In the genomic region with DNA sequence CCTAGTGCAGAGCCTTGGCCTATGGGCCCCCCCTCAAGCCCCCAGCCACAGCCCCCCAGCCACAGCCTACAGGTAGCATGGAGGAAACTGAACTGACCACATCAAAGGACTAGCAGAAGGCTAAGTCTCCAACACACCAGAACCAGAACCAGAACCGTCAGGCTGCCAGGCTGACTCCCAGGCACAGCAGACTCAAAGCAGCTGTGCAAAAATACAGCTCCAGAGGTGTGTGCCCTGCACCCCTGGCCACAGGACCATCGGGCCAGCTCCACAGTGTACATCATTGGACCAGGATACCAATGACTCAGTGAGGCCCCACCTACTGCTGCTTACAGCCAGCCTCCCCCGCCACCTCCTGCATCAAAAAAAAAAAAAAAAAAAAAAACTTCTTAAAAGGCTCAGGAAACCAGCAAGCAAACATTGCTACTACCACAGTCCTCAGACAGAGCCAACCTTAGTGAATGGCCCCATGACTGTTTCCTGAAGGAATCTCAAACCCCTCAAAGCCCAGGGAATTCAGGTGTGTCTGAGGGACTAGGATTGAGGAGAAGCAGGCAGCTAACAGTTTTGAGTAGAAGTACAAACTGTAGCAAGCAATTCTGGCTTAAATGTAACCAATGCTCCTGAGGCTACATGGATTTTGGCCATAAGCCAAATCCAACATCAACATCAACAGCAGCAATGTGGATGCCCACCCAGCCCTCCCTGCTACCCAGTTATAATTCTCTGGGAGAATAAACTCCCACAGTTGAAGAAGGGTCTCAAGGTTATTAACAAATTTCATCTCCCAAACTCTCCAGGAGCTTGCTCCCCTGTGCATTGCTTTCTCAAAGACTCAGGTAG, we compare ENCODE assay signal across 11 mouse cellular contexts. TPM values are rescaled to one million over a fixed set of nuclear protein-coding genes. Genes with fewer than 3 reads are reported as not detected.
A peak's percentile ranks its signal among the peaks of the same experiment; 100 is the strongest.
DNase-seq lines count a peak whose midpoint lies in the region; ATAC-seq and TF ChIP-seq lines count a peak whose summit lies in the region.
"Had no signal": no experiment of that assay in that cellular context is flagged by ENCODE, and none has a peak within 500 bp of the region (broad histone marks: within the 10 kb centered on the region; RNA-seq: fewer than 3 reads in every experiment).

No protein-coding gene starts in this region.

- peak; percentile 48 for ATAC-seq in activated CD4-positive, CD25-positive, alpha-beta regulatory T cell, adult 4 months

- peaks cover 7% of the 10 kb centered on the region; the same call in 1 of the 2 replicates for H3K36me3 ChIP-seq in heart, adult 2 months (ENCODE audit: control insufficient read depth, insufficient read depth, low read length)

- TF ChIP-seq CTCF in heart, adult 2 months (IDR thresholded peaks at IDR 0.05): no peak

- TF ChIP-seq EP300 in heart, adult 2 months (IDR thresholded peaks at IDR 0.05; ENCODE audit: insufficient read depth, low read depth, low read length): no peak

- H3K27me3 ChIP-seq in heart, adult 2 months (ENCODE audit: control insufficient read depth, insufficient read depth, low read length): no peaks in the 10 kb centered on the region

- 51% methylated on average over 3 of the region's 3 CpGs for WGBS in heart, adult 2 months

- no peak overlapping the region for H3K9ac ChIP-seq in heart, adult 2 months (ENCODE audit: low read depth, low read length)

- peak; percentile 16 to 26 for DNase-seq in heart, adult 2 months
- no peak for DNase-seq in heart, adult 11 months
- peak; percentile 53 for DNase-seq in 3134 (ENCODE audit: extremely low read depth, insufficient read length, low spot score)
- peak; percentile 41 for DNase-seq in lung, postnatal 25 days (ENCODE audit: low spot score)
- no peak for DNase-seq in cerebellum, adult 18-20 months
- no peak for DNase-seq in frontal cortex, adult 2 months (ENCODE audit: extremely low spot score in 1 of 2, low spot score in 1 of 2)
- no peak for DNase-seq in heart, postnatal 36 days
- DNase-seq: embryo, embryonic 11 days; kidney, postnatal 4 days had no signal

- intact Hi-C loops in heart, adult 2 months (cut with DNase I): loop anchor here (2.0 kb wide), 2 partner anchors 22 to 38 kb away; no protein-coding TSS in a partner anchor
- intact Hi-C loops in heart, postnatal 36 days (cut with DNase I): loop anchor here (2.0 to 5.0 kb wide), 2 partner anchors 24 to 364 kb away; partner anchors contain the start of gene Aup1

- no peak overlapping the region for H3K4me3 ChIP-seq in heart, adult 2 months
- H3K4me3 ChIP-seq: myocyte had no signal

- peaks cover 31% of the 10 kb centered on the region for H3K4me1 ChIP-seq in heart, adult 2 months (ENCODE audit: control insufficient read depth, insufficient read depth, low read length)

- peaks cover 5% of the 10 kb centered on the region for H3K79me2 ChIP-seq in heart, adult 2 months (replicated peaks; ENCODE audit: control insufficient read depth, insufficient read depth, low read length)

- no peak for TF ChIP-seq POLR2A in heart, adult 2 months (IDR thresholded peaks at IDR 0.05; ENCODE audit: insufficient read depth, low read depth, low read length)

- peak overlapping the region; percentile 26; the same call in 1 of the 2 replicates for H3K27ac ChIP-seq in heart, adult 2 months

RNA-seq across cellular contexts. Expression of gene Tet3, which starts 42.4 kb away (rescaled TPM):
- total RNA-seq in heart, adult 2 months (2021): 10 to 100 TPM; 13.7 to 23.6 TPM
- polyA plus RNA-seq in heart, adult 2 months (2012; rRNA removed): 6.2 and 7.6 TPM in 2 replicates
- 10 to 100 TPM; 17.2 to 23.9 TPM for polyA plus RNA-seq in activated CD4-positive, CD25-positive, alpha-beta regulatory T cell, adult 4 months (2017; shearing (Covaris generic))
- 18.9 and 19.6 TPM in 2 replicates for polyA plus RNA-seq in frontal cortex, adult 2 months (2012; rRNA removed)
- 10 to 100 TPM; 27.2 to 27.6 TPM for total RNA-seq in heart, postnatal 36 days (2021)

Comparison
In these comparisons a context has a peak if more than half of its experiments do, and no peak if none do; other contexts are left out.
1. DNase-seq: peak in heart, adult 2 months (2 of 2), 3134 (single experiment) and lung, postnatal 25 days (single experiment); none in heart, adult 11 months (single experiment), cerebellum, adult 18-20 months (0 of 2), frontal cortex, adult 2 months (0 of 2) and heart, postnatal 36 days (0 of 2).